Mouse (Mus musculus) testis, postnatal 14 days (tissue): ENCODE results near the gene Itgam.

Experiments used
- DNase-seq: peaks from one replicate; pipeline ENCODE4 v3.0.0; 2021; ENCODE audit warnings: low spot score

The Itgam gene

DNA sequence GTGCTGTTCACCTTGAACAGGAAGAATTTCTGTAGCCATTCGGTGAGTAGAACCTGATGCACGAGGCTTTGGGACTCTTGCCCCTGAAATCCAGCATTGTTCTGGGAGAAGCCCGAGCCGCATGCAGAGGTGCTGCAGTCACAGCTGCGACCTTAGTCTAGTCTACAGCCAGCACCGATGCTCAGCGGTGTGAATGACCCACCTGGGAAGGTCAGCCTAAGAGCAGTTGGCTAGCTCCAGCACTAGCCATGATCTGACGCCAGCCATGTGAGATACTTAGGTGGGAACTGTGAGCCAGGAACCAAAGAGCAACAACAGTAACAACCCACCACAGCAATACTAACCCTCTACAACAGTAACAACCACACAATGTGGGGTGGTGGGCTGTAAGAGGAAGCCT lies 4.6 kb upstream of the Itgam start:
- no peak for DNase-seq

DNA sequence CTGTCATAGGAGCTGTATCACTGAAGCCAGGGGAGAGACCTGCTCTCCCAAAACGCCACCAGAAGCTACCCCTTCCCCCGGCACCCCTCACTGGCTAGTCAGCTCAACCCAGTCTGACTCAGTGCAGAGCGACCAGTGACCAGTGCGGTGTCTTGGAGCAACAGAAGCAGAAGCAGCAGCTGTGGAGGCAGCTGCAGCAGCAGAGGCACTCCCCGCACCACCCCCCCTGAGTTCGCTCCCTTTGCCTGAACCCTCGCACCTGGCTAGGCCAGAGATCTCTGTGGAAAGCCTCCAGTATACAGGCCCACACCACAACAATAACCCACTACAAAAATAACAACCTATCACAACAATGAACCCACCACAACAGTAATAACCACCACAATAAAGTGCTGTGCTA lies 3.9 kb upstream of the Itgam start:
- DNase-seq, result no peak

- DNase-seq, result no peak
Observed at GRCm38 (mm10) chr7:128059091-128059490, 3.3 kb upstream of the Itgam start.

DNA sequence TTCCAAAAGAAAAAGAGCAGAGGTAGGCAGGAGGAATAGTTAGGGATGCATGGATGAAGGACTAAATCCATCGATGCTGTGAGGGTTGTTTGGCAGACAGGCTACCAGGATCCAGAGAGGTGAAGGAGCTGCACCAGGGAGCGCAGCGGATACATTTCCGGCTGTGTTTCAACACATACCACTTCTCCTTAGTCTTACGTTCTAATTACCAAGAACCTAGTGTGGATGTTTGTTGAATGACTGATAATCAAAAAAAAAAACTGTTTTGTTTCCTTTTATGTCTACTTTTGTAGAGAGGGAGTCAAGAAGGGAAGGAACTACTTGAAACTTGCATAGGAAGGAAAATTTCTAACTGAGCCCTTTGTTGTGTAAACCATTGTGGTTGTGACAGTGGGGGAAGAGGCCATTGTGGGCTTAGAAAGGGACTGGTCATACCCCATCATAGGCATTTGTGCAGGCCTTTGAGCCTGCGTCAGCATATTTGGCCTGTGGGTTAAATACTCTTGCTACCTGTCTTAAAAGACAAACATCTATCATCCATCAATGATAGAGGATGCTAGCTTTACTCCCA lies 856 bp downstream of the Itgam start:
- DNase-seq, result no peak

GRCm38 (mm10) chr7:128065547-128065946 lies 3.1 kb downstream of the Itgam start:
- DNase-seq, result no peak

DNA sequence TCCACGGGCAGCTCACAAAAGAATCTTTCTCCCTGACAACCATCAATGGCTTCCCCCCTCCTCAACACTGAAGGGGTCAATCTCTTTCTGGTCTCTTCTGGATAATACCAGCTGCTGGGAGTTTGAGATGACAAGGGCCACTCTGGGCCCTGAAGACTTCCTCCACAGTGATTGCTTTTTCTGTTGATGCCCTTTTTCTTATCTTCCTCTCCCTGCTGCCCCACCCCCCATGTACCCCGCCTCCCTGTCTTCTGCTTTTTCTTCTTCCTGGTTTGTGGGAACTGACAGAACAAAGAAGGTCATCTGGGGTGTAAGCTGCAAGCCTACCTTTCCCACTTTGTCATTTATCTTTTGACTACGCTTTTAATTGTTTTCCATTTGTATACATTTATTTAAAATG lies 5.4 kb downstream of the Itgam start:
- no peak for DNase-seq

DNA sequence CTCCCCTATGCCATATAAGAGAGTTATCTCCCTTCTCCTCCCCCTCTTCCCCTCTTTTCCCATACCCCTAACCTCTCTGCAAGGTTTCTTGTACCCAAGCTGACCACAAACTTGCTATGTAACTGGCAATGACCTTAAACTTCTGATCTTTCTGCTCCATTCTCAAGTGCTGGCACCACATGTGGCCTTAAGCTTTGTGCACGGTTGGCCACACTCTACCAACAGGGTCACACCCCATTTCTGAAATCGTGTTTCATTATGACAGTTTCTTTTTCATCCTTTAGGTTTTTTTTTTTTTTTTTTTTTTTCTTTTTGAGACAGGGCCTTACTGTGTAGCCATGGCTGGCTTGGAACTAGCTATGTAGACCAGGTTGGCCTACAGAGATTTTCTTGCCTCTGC lies 7.4 kb downstream of the Itgam start:
- DNase-seq, result no peak

DNA sequence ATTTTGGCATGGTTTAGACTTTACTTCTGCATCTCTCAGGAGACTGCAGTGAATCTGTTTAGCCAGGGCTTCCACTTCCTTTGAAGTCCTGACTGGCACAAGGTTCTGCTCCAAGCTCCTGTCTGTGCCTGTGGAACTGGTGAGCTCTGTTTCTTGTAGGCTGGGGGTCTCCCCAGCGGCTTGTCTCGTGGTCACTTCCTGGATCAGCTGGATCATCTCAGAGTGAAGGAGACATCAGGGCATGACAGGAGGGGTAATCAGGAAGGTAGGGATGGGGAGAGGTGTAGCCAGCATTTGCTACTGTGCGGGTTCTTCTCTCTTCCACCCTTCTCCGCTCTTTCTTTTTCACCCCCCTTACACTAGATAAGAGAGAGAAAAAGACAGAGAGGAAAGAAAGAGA lies 9.4 kb downstream of the Itgam start:
- DNase-seq, result no peak

GRCm38 (mm10) chr7:128080012-128080411 lies 17.6 kb downstream of the Itgam start:
- no peak for DNase-seq

DNA sequence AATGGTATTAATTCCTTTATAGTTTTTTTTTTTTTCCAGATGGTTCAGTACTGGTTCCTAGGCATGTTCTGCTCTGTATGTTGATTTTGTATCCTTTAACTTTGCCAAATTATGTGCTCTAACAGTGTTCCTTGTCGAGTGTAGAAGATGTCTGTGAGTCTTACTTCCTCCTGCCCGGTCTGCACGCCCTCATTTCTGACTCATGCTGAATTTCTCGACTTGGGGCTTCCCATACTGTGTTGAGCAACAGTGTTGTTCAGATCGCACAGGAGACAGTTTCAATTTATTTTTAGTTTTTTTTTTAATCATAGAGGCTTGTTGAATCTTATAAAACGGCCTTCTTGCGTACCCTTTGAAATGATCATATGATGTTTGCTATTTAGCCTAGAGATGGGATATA lies 26.7 kb downstream of the Itgam start:
- DNase-seq, result no peak

- no peak for DNase-seq
Observed at GRCm38 (mm10) chr7:128098135-128098534, 35.7 kb downstream of the Itgam start.

DNA sequence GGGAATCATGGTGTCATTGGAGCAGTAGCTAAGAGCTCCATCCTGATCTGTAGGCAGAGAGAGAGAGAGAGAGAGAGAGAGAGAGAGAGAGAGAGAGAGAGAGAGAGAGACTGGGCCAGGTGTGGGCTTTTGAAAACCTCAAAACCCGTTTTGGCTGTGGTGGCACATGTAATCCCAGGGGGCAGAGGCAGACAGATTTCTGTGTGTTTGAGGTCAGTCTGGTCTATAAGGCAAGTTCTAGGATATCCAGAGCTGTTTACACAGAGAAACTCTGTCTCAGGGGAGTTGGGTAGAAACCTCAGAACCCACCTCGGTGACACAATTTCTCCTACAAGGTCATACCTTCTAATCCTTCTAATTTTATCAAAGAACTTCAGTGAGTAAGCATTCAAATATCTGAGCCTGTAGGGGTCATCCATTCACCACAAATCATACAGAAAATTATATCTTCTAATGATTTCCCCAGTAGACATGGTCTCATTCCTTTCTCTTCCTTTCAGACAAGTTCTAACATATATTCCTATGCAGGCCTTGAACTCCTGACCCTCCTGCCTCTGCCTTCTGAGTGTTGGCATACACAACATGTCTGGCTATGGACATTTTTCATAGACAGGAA lies 38.4 kb downstream of the Itgam start:
- DNase-seq, result no peak

DNA sequence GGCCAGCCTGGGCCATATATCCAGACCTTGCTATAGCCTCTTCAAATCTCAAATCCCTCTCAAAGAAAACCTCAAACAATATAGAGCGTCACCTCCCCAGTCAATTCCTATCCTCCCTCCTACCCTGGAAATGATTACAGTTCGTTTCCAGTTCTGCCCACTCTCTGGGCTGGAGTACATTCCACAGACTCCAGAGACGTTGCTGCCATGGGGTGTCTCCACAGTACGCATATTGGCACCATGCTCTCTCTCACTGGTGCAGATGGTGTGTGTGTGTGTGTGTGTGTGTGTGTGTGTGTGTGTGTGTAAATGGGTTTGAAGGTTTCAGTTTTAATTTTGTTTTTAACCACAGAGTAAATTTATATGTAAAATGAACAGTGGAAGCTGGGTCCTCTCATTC lies 42.8 kb downstream of the Itgam start:
- no peak for DNase-seq

GRCm38 (mm10) chr7:128107462-128107861 lies 45.0 kb downstream of the Itgam start:
- no peak for DNase-seq

DNA sequence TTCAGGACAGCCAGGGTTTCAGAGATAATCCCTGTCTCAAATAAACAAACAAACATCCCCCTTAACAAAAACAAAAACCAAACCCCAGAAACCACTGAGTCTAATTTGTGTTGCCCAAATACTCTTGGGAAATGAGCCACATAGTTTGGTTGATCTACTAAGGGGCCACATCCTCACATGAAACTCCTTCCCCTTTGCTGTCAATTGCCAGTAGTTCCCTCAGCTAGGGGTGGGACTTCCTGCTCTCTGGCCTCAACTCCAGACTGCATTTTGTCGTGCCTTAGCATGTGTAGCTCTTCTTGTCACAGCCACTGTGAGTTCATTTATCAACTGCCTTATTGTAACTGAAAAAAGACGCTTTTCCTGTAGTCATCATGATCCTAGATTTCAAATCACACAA lies 47.9 kb downstream of the Itgam start:
- DNase-seq, result no peak

GRCm38 (mm10) chr7:128112131-128112530 lies 49.7 kb downstream of the Itgam start:
- no peak for DNase-seq

- DNase-seq, result no peak
Observed at GRCm38 (mm10) chr7:128114371-128115105, 52.1 kb downstream of the Itgam start.

- no peak for DNase-seq
Observed at GRCm38 (mm10) chr7:128115211-128115958, 52.9 kb downstream of the Itgam start.

DNA sequence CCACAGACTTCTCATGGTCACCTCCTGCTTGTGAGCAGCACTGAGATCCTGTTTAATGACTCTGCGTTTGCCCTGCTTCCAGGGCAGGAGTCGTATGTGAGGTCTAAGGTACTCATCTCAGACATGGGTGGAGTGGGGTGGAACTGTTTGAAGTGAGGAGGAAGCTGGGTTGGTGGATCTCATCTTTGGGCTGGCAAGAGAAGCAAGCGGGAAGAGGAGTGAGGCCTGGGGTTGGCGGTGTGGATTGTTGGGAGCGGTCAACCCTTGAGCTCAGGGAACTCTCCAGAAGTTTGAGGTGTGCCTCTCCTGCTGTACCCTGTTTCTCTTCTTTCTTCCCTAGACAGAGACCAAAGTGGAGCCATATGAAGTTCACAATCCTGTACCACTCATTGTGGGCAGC lies 54.0 kb downstream of the Itgam start:
- DNase-seq, result no peak

DNA sequence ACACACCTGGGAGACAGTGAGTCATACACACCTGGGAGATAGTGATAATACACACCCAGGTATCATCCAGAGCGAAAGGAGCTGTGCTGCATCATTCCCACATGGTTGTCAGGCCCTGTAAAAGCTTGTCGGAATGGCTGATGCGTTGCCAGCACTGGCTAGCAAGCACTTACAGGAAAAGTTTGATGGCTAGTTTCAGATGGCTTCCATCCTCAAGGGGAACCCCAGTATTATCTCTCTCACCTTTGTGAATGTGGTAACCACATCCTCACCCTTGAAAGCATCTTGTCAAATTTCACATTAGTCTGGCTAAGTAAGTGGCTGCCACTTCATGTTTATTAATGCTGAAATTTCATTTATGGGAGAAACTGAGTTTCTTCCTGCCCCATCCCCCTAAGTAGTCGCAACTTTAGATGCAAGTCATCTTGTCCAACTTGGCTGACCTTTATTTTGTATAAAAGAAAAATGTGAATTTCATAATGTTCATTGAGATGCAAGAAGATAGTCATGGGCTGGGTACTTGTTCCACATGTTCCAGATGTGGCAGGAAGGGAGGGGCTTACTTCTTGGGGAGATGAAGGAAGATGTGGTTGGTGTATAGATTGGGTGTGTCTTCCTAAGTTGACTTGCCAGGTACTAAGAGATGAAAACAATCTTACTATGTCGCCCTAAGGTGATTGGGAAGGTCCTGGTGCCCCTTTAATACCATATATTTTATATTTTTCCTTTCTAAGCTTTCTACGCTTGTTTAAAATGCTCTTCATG lies 57.5 kb downstream of the Itgam start:
- DNase-seq, result no peak

- DNase-seq, result no peak
Observed at GRCm38 (mm10) chr7:128128741-128129720, 66.6 kb downstream of the Itgam start, which contains the start of gene Itgax. TSS of gene Itgax (plus strand) at chr7:128129547.
